Mouse (Mus musculus) spleen, postnatal 14 days (tissue): ENCODE results near the gene Large1.
"Not testable (repeated sequence)": the region's sequence is repeated elsewhere in the genome, so short reads cannot be mapped to it uniquely, and the experiment has no call there.

ENCODE experiments used
- DNase-seq, 2 experiments: peaks; one replicate each; pipeline ENCODE4 v3.0.0; 2021 to 2022; ENCODE audit warnings: low spot score in 2 of 2

Large1 gene

DNA sequence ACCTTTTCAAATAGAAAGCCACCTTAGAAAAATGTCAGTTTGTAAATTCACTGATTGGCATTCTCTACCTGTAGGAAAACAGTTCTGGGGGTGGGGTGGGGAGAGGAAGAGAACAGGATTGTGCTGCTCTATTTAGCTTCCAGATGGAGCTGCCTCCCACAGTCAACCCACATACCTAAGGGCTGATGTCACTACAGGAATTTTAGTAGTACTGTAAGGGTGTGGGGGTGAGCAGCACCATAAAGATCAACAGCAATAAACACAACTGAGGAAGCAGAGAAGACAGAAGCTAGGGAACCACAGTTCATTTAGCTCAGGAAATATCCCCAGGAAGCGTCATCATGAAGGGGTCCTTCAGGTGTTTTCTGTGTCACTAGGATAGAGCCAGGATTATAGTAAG, 174.9 kb downstream of the Large1 start:
- no peak for DNase-seq

DNA sequence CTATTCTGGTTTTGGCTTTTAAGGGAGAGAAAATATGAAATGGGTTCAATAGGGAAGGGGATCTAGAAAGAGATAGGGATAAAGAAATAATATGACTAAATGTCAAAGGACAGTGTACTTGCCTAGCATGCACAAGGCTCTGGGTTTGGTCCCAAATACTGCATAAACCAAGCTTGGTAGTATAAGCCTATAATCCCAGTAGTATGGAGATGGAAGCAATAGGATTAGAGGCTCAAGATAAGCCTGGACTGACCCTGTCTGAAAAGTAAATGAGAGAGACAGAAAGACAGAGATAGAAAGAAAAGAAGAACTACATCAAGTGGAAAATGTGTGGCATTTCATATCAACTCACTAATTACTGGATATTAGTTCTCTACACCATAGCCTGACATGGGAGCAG, 180.7 kb downstream of the Large1 start:
- no peak for DNase-seq

DNA sequence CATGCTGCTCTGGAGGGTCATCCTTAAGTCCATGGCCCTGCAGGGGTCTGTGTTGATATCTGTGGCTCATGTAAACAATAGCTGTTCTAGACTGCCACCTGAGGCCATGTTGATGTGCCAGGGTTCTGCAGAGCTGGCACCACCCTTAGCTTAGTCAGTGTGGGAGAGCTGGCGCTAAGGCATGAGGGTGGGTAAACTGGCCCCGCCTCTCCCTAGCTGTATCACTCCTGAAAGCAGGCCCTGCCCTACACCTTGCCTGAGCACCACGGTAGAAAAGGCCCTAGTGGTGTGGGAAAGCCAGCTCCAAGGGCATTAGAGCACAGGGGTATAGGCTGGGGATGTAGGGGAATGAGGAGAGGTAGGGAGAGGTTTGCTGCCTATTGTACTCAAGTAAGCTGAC, 191.3 kb downstream of the Large1 start:
- DNase-seq: no peak

DNA sequence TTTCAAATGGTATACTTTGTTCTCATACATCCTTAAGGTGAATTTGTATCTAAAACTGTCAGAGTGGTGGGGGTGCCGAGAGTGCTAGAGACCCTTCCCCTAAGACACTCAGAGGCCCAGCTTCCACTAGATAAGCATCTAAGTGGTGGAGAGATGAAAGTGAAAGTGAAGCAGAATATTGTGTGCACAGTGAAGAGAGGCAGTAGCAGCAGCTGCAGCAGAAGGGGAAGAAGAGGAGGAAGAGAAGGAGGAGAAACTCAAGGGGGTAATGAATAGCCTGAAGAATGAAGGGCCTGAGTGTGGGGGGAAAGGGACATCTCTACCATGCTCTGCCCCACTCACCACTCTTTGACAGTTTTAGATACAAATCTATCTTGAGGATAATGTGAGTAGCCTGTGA, 191.8 kb downstream of the Large1 start:
- no peak for DNase-seq

DNA sequence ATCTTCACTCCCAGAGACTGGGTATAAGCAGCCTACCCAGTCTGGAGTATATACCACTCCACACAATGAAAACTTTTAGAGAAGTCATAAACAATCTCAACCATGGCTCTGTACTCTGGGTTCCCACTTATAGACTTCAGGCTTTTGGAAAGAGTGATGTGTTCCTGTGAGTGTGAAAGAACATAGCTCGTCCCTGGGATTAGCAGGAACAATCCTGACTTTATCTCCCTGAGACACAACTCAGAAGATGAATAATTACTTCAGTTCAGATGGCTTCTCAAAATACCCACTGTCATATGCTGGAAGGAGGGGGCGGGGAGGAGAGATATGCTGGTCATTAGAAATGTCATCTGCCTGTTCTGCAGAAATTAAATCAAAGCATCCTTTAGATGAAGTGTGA, 192.4 kb downstream of the Large1 start:
- no peak for DNase-seq

DNA sequence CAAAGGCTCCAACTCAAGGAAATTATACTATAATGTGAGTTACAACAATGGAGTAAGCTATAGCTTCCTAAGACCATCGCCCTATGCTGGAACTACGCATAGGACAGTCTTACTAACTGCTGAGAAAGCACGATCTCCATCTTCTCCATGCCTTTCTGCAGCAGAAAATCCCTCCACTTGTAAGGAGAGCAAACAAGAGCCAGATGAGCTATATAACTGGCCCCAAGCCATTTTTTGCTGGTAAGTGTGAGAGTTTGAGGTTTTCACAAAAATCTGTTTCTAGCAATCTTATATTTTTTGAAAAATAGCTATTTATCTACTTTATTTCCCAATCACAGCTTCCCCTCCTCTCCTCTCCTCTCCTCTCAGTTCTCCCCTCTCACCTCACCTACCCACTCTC, 206.1 kb downstream of the Large1 start:
- DNase-seq: no peak

DNA sequence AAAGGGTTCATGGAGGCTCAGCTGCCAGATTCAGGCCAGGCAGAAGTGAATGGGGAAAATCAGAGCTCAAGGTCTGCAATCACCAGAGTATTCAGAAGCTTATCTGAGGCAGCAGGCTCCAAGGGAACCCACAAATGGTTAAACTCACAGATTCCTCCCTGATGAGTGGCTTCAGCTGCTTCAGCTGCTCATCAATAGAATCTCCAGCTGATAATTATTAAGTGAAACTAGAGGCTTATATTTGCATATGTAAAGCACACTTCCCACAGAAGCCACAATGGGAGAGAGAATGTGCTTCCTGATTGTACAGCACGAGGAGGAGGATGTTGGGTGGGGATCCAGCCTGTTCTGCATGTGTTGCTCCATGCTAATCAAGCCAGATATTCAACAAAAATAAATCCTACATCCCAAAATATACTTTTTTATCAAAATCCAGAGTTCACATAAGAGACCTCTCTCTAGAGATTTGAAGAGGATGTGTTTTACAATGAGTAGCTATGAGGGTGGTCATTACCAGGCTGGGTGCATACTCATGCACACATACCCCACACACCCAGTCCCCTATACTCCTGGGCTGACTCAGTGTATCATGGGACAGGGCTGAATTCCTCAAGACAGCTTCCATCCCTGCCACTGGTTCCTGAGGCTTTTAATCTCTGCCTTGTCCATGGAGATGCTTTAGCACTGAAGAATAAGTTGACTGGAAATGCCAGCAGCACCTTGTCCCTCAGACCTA, 210.5 kb downstream of the Large1 start:
- DNase-seq: no peak

DNA sequence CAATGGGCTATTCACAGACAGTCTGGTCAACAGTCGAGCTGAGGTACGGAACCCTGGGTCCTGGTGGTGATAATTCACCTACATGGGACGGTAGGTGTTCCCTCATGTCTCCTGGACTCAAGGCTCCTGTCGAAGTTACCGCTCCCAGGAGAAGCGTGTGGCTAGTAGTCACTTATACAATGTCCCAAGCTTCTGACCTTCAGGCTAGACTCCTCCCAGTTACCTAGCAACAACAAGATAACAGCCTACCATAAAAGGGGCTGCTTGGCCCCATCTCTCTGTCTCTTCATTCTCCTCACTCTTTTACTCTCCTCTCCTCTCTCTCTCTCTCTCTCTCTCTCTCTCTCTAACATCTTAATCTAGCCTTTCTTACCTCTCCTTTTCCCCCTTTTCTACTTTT, 217.9 kb downstream of the Large1 start:
- DNase-seq: no peak

GRCm38 (mm10) chr8:73132080-73132479, 221.3 kb downstream of the Large1 start:
- DNase-seq: no peak

DNA sequence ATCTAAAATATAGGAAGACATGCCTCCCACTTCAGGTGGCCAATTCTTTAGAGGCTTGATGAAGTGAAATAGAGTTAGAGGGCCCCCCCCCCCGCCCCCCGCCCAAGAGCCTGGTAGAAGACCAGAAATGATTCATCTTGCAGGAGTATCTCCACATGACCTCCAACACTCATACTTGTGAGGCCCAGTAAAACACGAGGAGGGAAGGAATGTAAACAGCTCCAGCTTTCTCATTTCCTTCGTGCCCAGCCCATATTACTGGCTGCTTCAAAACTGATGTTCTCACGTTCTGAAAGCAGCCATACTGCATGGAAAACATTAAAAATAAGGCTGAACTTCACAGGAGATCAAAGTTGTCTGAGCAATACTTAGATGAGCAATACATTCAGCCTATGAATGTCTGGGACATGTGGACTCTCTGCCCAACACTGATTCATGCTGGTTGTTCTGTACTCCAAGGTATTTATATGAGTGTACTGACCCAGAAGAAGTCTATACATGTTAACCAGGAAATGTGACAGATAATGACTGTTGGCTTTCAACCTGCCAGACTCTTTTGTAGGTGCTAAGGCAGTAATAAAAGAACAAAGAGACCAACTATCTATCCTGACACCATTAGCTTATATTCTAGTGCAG, 229.4 kb downstream of the Large1 start:
- DNase-seq: no peak

DNA sequence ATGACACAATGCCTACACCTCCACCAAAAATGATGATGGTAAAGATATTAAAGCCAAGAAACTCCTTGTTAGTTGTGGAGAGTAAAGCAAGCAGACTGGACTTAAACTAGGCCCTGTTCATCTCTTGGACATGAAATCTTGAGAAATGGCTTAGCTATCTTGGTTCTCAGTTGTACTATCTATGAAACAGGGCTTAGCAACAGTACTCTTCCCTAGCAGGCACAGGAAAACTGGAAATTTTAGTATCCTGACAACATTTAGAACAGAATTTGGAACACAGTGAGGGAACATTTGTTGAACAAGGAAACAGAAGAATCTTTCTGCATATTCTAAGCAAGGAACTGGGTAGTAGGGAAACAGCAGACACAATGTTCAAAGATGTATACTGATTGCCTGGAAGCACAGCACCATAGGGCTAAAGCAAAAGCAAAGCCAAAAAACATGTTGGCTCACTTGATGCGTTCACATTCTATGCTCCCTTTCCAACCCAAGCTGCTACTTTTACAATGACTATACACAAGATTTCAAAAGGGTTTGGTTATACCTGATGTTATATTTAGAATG, 240.9 kb downstream of the Large1 start:
- no peak for DNase-seq

GRCm38 (mm10) chr8:73104089-73104488, 249.3 kb downstream of the Large1 start:
- DNase-seq: no peak

DNA sequence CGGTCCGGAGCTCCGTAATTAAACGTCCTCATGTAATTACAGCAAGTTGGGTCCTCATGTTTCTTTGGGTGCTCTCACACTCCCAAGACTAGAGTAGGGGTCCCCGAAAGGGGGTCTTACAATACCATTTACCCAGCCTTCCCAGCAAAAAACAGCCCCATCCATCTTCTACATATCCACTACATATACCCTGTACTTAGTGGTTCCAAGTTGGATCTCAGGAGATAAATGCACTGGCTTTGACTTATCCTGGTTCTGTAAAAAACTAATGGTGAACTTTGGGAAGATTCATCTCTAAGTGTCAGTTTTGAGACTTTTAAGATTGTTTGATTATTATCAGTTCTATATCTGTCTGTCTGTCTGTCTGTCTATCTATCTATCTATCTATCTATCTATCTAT, 252.3 kb downstream of the Large1 start:
- no peak for DNase-seq

GRCm38 (mm10) chr8:73100607-73101006, 252.7 kb downstream of the Large1 start:
- DNase-seq: not testable (repeated sequence)

- no peak for DNase-seq
Observed at GRCm38 (mm10) chr8:73099542-73099941, 253.8 kb downstream of the Large1 start.

- no peak for DNase-seq
Observed at GRCm38 (mm10) chr8:73096952-73097351, 256.4 kb downstream of the Large1 start.

- not testable (repeated sequence) for DNase-seq
Observed at GRCm38 (mm10) chr8:73077746-73078145, 275.6 kb downstream of the Large1 start.

DNA sequence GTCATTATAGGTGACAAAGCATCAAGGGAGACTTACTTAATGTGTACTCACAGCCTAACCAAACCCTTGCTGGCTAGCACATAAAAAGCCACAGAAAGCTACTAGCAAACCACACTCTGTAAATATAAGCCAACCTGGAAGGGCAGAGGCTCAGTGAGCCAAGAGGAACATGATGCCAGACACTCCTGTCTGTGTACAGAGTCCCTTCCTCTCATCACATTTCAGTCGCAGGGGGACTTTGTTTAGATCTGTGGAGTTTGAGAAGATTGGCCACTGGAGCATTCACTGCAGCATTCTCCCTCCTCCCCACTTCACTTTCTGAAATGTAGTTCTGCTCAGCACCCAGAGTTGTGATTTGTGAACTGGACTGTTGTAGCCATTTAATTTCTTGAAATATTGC, 291.9 kb downstream of the Large1 start:
- DNase-seq: no peak

DNA sequence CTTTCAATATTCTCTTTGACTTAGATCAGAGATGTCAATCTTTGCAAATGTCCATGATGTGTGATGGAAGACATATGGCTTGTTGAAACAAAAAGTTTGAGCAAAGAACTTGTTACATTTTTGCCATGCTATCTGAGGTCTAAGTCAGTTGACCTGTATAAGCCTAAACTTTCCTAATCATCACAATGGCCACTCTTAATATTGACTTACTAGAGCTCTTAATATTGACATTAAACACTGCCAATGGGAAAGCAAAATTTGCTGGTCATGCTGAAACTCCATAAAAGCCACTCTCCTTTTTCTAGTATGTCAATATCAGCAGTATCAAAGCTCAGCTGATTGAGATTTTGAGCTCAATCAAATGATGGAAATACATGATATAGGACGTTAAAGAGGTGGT, 298.6 kb downstream of the Large1 start:
- DNase-seq: no peak

GRCm38 (mm10) chr8:73053878-73054277, 299.5 kb downstream of the Large1 start:
- DNase-seq: no peak

GRCm38 (mm10) chr8:73052414-73052813, 300.9 kb downstream of the Large1 start:
- no peak for DNase-seq

DNA sequence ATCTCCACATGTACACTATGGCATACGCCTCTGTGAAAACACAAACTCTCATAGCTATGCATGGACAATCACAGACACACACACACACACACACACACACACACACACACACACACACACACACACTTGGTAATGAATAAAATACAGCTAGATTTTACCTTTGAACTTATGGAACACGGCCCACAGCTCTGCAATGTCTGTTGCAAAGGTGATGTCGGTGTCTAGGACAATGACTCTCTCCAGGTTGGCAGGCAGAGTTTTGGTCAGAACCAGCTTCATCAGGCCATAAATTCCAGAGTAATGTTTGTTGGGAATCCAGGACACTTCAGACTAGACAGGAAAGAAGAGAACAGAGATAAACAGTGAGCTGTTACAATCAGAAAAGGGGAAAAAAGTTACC, 305.2 kb downstream of the Large1 start:
- DNase-seq: no peak

GRCm38 (mm10) chr8:73029787-73030186, 323.6 kb downstream of the Large1 start:
- DNase-seq: no peak
